Mouse (Mus musculus) bone marrow, adult 2 months (tissue): ENCODE measurements at regions not wholly inside any gene's neighbourhood (a gene's known extent, or its start where the extent isn't known, plus 50 kb on each side); places are given as distances from the start of the nearest gene placed in this dataset.

Experiments
- CTCF ChIP-seq: fragments of 200-500 bp; IDR thresholded peaks from 2 replicates; pipeline ENCODE4 v1.5.1; 2011; ENCODE audit warnings: low read length, control low read depth; ENCODE audit not compliant: control insufficient read depth, insufficient read depth
- POLR2A ChIP-seq: fragments of 200-500 bp; IDR thresholded peaks from 2 replicates; pipeline ENCODE4 v1.6.1; 2011; ENCODE audit warnings: low read depth, mild to moderate bottlenecking, control low read depth, low read length, borderline replicate concordance; ENCODE audit not compliant: control insufficient read depth

- TF ChIP-seq CTCF (no peak), POLR2A (no peak)
Measured at GRCm38 (mm10) chr8:88019243-88020115, 60.1 kb upstream of the Zfp423 start.
